Mouse (Mus musculus) ES-E14 (cell line): Measurements from ENCODE around the gene Vps45. TPM values are rescaled to one million over a fixed set of nuclear protein-coding genes. Genes with fewer than 3 reads are reported as not detected.

Source experiments
- DNase-seq: peaks from one replicate; pipeline ENCODE4 v3.0.0-alpha.2; 2013; ENCODE audit warnings: low read depth, low spot score
- H3K27ac ChIP-seq: 2 replicates; pipeline ENCODE4 v1.5.1; 2012; ENCODE audit warnings: low read depth, mild to moderate bottlenecking, low read length, moderate library complexity, mixed read lengths; ENCODE audit not compliant: poor library complexity, insufficient read depth, severe bottlenecking
- H3K36me3 ChIP-seq: 2 replicates; pipeline ENCODE4 v1.6.1; 2012; ENCODE audit warnings: mild to moderate bottlenecking, low read length, moderate library complexity, mixed read lengths; ENCODE audit not compliant: control insufficient read depth, poor library complexity, insufficient read depth, severe bottlenecking
- H3K4me1 ChIP-seq, 2 experiments: fragments of 150-350 bp in 1 of 2; sonication (generic) in 1 of 2; 2 replicates each; pipeline ENCODE4 v1.6.1; 2012; ENCODE audit warnings: low read length in 2 of 2, mild to moderate bottlenecking in 1 of 2, mixed read lengths in 1 of 2; ENCODE audit not compliant: control insufficient read depth in 2 of 2, insufficient read depth in 2 of 2, poor library complexity in 1 of 2
- H3K4me3 ChIP-seq, 2 experiments: fragments of 150-350 bp in 1 of 2; sonication (generic) in 1 of 2; 2 replicates each; pipeline ENCODE4 v1.5.1; 2012; ENCODE audit warnings: low read length in 2 of 2, low read depth in 1 of 2, mild to moderate bottlenecking in 1 of 2, mixed read lengths in 1 of 2; ENCODE audit not compliant: insufficient read depth in 1 of 2, poor library complexity in 1 of 2, severe bottlenecking in 1 of 2
- H3K9ac ChIP-seq: 2 replicates; pipeline ENCODE4 v1.6.1; 2012; ENCODE audit warnings: low read depth, mild to moderate bottlenecking, low read length, mixed read lengths; ENCODE audit not compliant: poor library complexity, insufficient read depth, severe bottlenecking
- H3K9me3 ChIP-seq: fragments of 150-350 bp; sonication (generic); 2 replicates; pipeline ENCODE4 v1.6.1; 2012; ENCODE audit warnings: low read depth, mild to moderate bottlenecking, low read length; ENCODE audit not compliant: control insufficient read depth, insufficient read depth
- CHD2 ChIP-seq: IDR thresholded peaks from 2 replicates; pipeline ENCODE4 v1.6.1; 2014; ENCODE audit warnings: mild to moderate bottlenecking, low read depth, low read length, inconsistent platforms
- HCFC1 ChIP-seq: IDR thresholded peaks from 2 replicates; pipeline ENCODE4 v1.6.1; 2012; ENCODE audit warnings: low read length, inconsistent platforms, borderline replicate concordance; ENCODE audit not compliant: insufficient read depth
- MAFK ChIP-seq: IDR thresholded peaks from 2 replicates; pipeline ENCODE4 v1.6.1; 2014; ENCODE audit warnings: mild to moderate bottlenecking, low read depth, low read length, inconsistent platforms; ENCODE audit not compliant: insufficient read depth
- ZC3H11A ChIP-seq: IDR thresholded peaks from 2 replicates; pipeline ENCODE4 v1.6.1; 2012; ENCODE audit warnings: low read depth, mild to moderate bottlenecking, inconsistent platforms, low read length, borderline replicate concordance
- ZNF384 ChIP-seq: IDR thresholded peaks from 2 replicates; pipeline ENCODE4 v1.6.1; 2012; ENCODE audit warnings: low read depth, low read length, inconsistent platforms
- in situ Hi-C, 2 experiments: fragments of 600-800 bp; cut with MboI; formaldehyde crosslinking; loops; one replicate each; pipeline ENCODE4 v1.15.1; 2025; ENCODE audit warnings: low sequenced_read_pairs in 2 of 2, inconsistent platforms in 1 of 2; ENCODE audit not compliant: unreplicated experiment in 2 of 2
- total RNA-seq: library from RNA; depleted of rRNA; stranded (reverse); fragments of 300-350 nt; gene quantifications from 2 replicates; pipeline ENCODE4 v1.2.3, GENCODE M21; 2012

The Vps45 gene
- total RNA-seq, 1 experiment = 11.9 TPM

- H3K4me1 ChIP-seq = no peaks in the 10 kb centered on the region
- H3K4me3 ChIP-seq = no peak overlapping the region
- no peak overlapping the region for H3K9ac ChIP-seq
- in situ Hi-C loops = no loop called here
- no peak for DNase-seq
- H3K9me3 ChIP-seq = no peaks in the 10 kb centered on the region
- H3K27ac ChIP-seq = no peak overlapping the region
- H3K36me3 ChIP-seq = no peaks in the 10 kb centered on the region
- TF ChIP-seq MAFK (no peak), HCFC1 (no peak), ZC3H11A (no peak), CHD2 (no peak), ZNF384 (no peak)
Measured at GRCm38 (mm10) chr3:96027875-96028274, 30.4 kb downstream of the Vps45 start.

- H3K27ac ChIP-seq = no peak overlapping the region
- no peaks in the 10 kb centered on the region for H3K36me3 ChIP-seq
- no peak overlapping the region for H3K4me3 ChIP-seq
- DNase-seq = no peak
- no peak overlapping the region for H3K9ac ChIP-seq
- no peaks in the 10 kb centered on the region for H3K4me1 ChIP-seq
- in situ Hi-C loops = no loop called here
- TF ChIP-seq HCFC1 (no peak), MAFK (no peak)
- no peaks in the 10 kb centered on the region for H3K9me3 ChIP-seq
Measured at GRCm38 (mm10) chr3:96027145-96027544, 31.1 kb downstream of the Vps45 start.

- DNase-seq = no peak
- TF ChIP-seq HCFC1 = no peak
- no peak for TF ChIP-seq ZNF384
- no peak for TF ChIP-seq CHD2
- no peak for TF ChIP-seq ZC3H11A
- no peaks in the 10 kb centered on the region for H3K36me3 ChIP-seq
- H3K9me3 ChIP-seq = no peaks in the 10 kb centered on the region
- H3K27ac ChIP-seq = no peak overlapping the region
- H3K9ac ChIP-seq = no peak overlapping the region
- H3K4me3 ChIP-seq = no peak overlapping the region
- no peaks in the 10 kb centered on the region for H3K4me1 ChIP-seq
- in situ Hi-C loops = no loop called here
Measured at GRCm38 (mm10) chr3:96021421-96022128, 36.7 kb downstream of the Vps45 start.

- Histone ChIP-seq H3K4me3 (no peak overlapping the region), H3K9me3 (no peaks in the 10 kb centered on the region), H3K9ac (no peak overlapping the region), H3K27ac (no peak overlapping the region), H3K36me3 (no peaks in the 10 kb centered on the region), H3K4me1 (no peaks in the 10 kb centered on the region; a peak in 1 of 4 replicates)
- in situ Hi-C loops = no loop called here
- no peak for DNase-seq
- TF ChIP-seq HCFC1 (no peak), ZNF384 (no peak), ZC3H11A (no peak), MAFK (no peak), CHD2 (no peak)
Measured at GRCm38 (mm10) chr3:96020735-96021134, 37.5 kb downstream of the Vps45 start.

- TF ChIP-seq ZC3H11A (no peak), MAFK (no peak), HCFC1 (no peak), CHD2 (no peak), ZNF384 (no peak)
- no peaks in the 10 kb centered on the region for H3K36me3 ChIP-seq
- in situ Hi-C loops = no loop called here
Measured at GRCm38 (mm10) chr3:96017461-96017860, 40.8 kb downstream of the Vps45 start.

More at GRCm38 (mm10) chr3:96017461-96017860, 40.8 kb downstream of the Vps45 start:
- H3K4me3 ChIP-seq = no peak overlapping the region
- H3K4me1 ChIP-seq = no peaks in the 10 kb centered on the region; a peak in 1 of 4 replicates
- no peaks in the 10 kb centered on the region for H3K9me3 ChIP-seq
- H3K9ac ChIP-seq = no peak overlapping the region
- H3K27ac ChIP-seq = no peak overlapping the region
- no peak for DNase-seq
